Mouse (Mus musculus) megakaryocyte, adult 5-6 weeks (primary cell): ENCODE measurements around the gene Scel. TPM values are rescaled to one million over a fixed set of nuclear protein-coding genes. Genes with fewer than 3 reads are reported as not detected.

Experiments
- ATAC-seq: 2 replicates; pipeline ENCODE4 v1.8.0; 2016; ENCODE audit warnings: mild to moderate bottlenecking, inconsistent platforms; ENCODE audit not compliant: poor library complexity, severe bottlenecking
- total RNA-seq, 2 experiments: library from RNA; stranded (forward) in 1 of 2; stranded (reverse) in 1 of 2; fragments of 153-499, 151-499 nt in 1 of 2; fragments of 221-1000, 200-1000 nt in 1 of 2; gene quantifications; 2 replicates each; pipeline versions ENCODE4 v1.2.3 to v1.2.4; 2015 to 2017

Gene Scel
- total RNA-seq, 2 experiments from 2014 or later = 0.51 to 0.62 TPM

- peak; percentile 83 for ATAC-seq
These were observed 136.8 kb downstream of the Scel start, which contains the start of gene Slain1 for GRCm38 (mm10) chr14:103649896-103650334. TSS of gene Slain1 (plus strand) at chr14:103650228.

- ATAC-seq = peak; percentile 30
These were observed 137.4 kb downstream of the Scel start for GRCm38 (mm10) chr14:103650413-103651101.

GRCm38 (mm10) chr14:103651106-103651505, 138.0 kb downstream of the Scel start:
- ATAC-seq = peak; percentile 3; the same call in 1 of the 2 replicates

- no peak for ATAC-seq
These were observed 138.4 kb downstream of the Scel start for GRCm38 (mm10) chr14:103651562-103651961.

GRCm38 (mm10) chr14:103652524-103652923, 139.4 kb downstream of the Scel start:
- ATAC-seq = no peak

GRCm38 (mm10) chr14:103653800-103654199, 140.7 kb downstream of the Scel start:
- no peak for ATAC-seq

- ATAC-seq = no peak
These were observed 142.3 kb downstream of the Scel start for GRCm38 (mm10) chr14:103655448-103655847.

- no peak for ATAC-seq
These were observed 144.7 kb downstream of the Scel start for GRCm38 (mm10) chr14:103657876-103658275.

Other genes with a start within 250 kb of the Scel start
- 71.3 and 72.2 TPM in 2 replicates for gene Mycbp2, start 166.5 kb upstream of the Scel start, total RNA-seq (2015)
- gene Mycbp2, start 166.5 kb upstream of the Scel start, total RNA-seq (2017) = 56.4 and 61.7 TPM in 2 replicates
- gene Slain1, start 136.9 kb downstream of the Scel start, total RNA-seq (2015) = 5.0 and 8.2 TPM in 2 replicates
- 3.0 and 3.5 TPM in 2 replicates for gene Slain1, start 136.9 kb downstream of the Scel start, total RNA-seq (2017)